Mouse (Mus musculus) myocyte (in vitro differentiated cells): Measurements from ENCODE around the gene Sppl3.

Source experiments
- CEBPB ChIP-seq: IDR thresholded peaks from 2 replicates; pipeline ENCODE4 v1.6.1; 2011; ENCODE audit warnings: mild to moderate bottlenecking, moderate library complexity; ENCODE audit not compliant: poor library complexity, insufficient read depth, severe bottlenecking
- E2F4 ChIP-seq: IDR thresholded peaks from one replicate; pipeline ENCODE4 v1.6.1; 2011; ENCODE audit warnings: mild to moderate bottlenecking, control low read depth, moderate library complexity; ENCODE audit not compliant: insufficient read depth
- MAX ChIP-seq: IDR thresholded peaks from one replicate; pipeline ENCODE4 v1.6.1; 2011; ENCODE audit warnings: low read depth, mild to moderate bottlenecking, control low read depth
- MYOD1 ChIP-seq, 3 experiments: IDR thresholded peaks; one replicate each; pipeline ENCODE4 v1.6.1; 2011; ENCODE audit warnings: control low read depth in 2 of 3, low read depth in 2 of 3, mild to moderate bottlenecking in 2 of 3, moderate library complexity in 1 of 3; ENCODE audit not compliant: insufficient read length in 2 of 3, control insufficient read depth in 1 of 3
- POLR2A ChIP-seq: IDR thresholded peaks from one replicate; pipeline ENCODE4 v1.6.1; 2011; ENCODE audit warnings: low read depth, mild to moderate bottlenecking, control low read depth, moderate library complexity; ENCODE audit not compliant: insufficient read length
- POLR2AphosphoS2 ChIP-seq: IDR thresholded peaks from one replicate; pipeline ENCODE4 v1.6.1; 2011; ENCODE audit warnings: low read depth, control low read depth; ENCODE audit not compliant: insufficient read length
- TCF12 ChIP-seq: IDR thresholded peaks from one replicate; pipeline ENCODE4 v1.6.1; 2011; ENCODE audit warnings: mild to moderate bottlenecking, control low read depth; ENCODE audit not compliant: poor library complexity, insufficient read depth, severe bottlenecking
- TCF3 ChIP-seq: IDR thresholded peaks from one replicate; pipeline ENCODE4 v1.6.1; 2011; ENCODE audit warnings: low read depth, control low read depth; ENCODE audit not compliant: insufficient read length
- USF1 ChIP-seq: IDR thresholded peaks from one replicate; pipeline ENCODE4 v1.6.1; 2011; ENCODE audit warnings: low read depth, mild to moderate bottlenecking, control low read depth, moderate library complexity

- TF ChIP-seq TCF12 (no peak), E2F4 (no peak), MAX (no peak), POLR2A (no peak), POLR2AphosphoS2 (no peak), MYOD1 (IDR thresholded peaks at IDR 0.05; ENCODE audit: control insufficient read depth in 1 of 3, insufficient read length in 2 of 3, low read depth in 2 of 3) (peak; percentile 67 to 94 (median 79)), USF1 (no peak), TCF3 (peak; percentile 34), CEBPB (no peak)
Measured at GRCm38 (mm10) chr5:115026170-115026569, 15.2 kb downstream of the Sppl3 start.
